Mouse (Mus musculus) limb, embryonic 14.5 days (tissue): ENCODE results near the gene Tnrc6c. TPM values are rescaled to one million over a fixed set of nuclear protein-coding genes. Genes with fewer than 3 reads are reported as not detected.
A peak's percentile ranks its signal among the peaks of the same experiment; 100 is the strongest.

Source experiments
- ATAC-seq: fragments of 200-750 bp; cut with Nextera tagmentation; 2 replicates; pipeline ENCODE4 v1.8.0; 2017; ENCODE audit warnings: low read depth, moderate number of reproducible peaks, moderate TSS enrichment; ENCODE audit not compliant: low FRiP score
- DNase-seq: peaks from one replicate; pipeline ENCODE4 v3.0.0-alpha.2; 2015; ENCODE audit warnings: low spot score
- H3K27ac ChIP-seq: fragments of 300-500 bp; sonication (generic); replicated peaks from 2 replicates; pipeline ENCODE4 v1.5.1; 2014; ENCODE audit warnings: low read depth, mild to moderate bottlenecking, low read length, moderate library complexity, mixed read lengths
- H3K27me3 ChIP-seq: fragments of 300-500 bp; sonication (generic); 2 replicates; pipeline ENCODE4 v1.6.1; 2014; ENCODE audit warnings: low read length, mixed read lengths; ENCODE audit not compliant: control insufficient read depth, insufficient read depth
- H3K36me3 ChIP-seq: fragments of 300-500 bp; sonication (generic); 2 replicates; pipeline ENCODE4 v1.6.1; 2014; ENCODE audit warnings: mild to moderate bottlenecking, low read length, moderate library complexity, mixed read lengths; ENCODE audit not compliant: control insufficient read depth, insufficient read depth
- H3K4me1 ChIP-seq: fragments of 300-500 bp; sonication (generic); 2 replicates; pipeline ENCODE4 v1.6.1; 2014; ENCODE audit warnings: antibody characterized with exemption, low read length, mixed read lengths; ENCODE audit not compliant: control insufficient read depth, insufficient read depth
- H3K4me2 ChIP-seq: fragments of 300-500 bp; sonication (generic); replicated peaks from 2 replicates; pipeline ENCODE4 v1.6.1; 2014; ENCODE audit warnings: low read depth, mild to moderate bottlenecking, low read length, moderate library complexity; ENCODE audit not compliant: severe bottlenecking
- H3K4me3 ChIP-seq: fragments of 300-500 bp; sonication (generic); replicated peaks from 2 replicates; pipeline ENCODE4 v1.5.1; 2014; ENCODE audit warnings: low read length
- H3K9ac ChIP-seq: fragments of 300-500 bp; sonication (generic); 2 replicates; pipeline ENCODE4 v1.6.1; 2014; ENCODE audit warnings: mild to moderate bottlenecking, low read depth, low read length, moderate library complexity; ENCODE audit not compliant: severe bottlenecking
- H3K9me3 ChIP-seq: fragments of 300-500 bp; sonication (generic); 2 replicates; pipeline ENCODE4 v1.6.1; 2016; ENCODE audit warnings: low read length; ENCODE audit not compliant: control insufficient read depth
- POLR2A ChIP-seq: fragments of 200-500 bp; IDR thresholded peaks from 2 replicates; pipeline ENCODE4 v1.8.0; 2012; ENCODE audit warnings: inconsistent platforms, mild to moderate bottlenecking, moderate library complexity, borderline replicate concordance; ENCODE audit not compliant: insufficient read depth, insufficient read length; ENCODE audit errors: extremely low read depth
- WGBS: fragments of 180-500 bp; shearing (Covaris S2); extraction: QIAGEN DNeasy Blood & Tissue Kit; methylation state at CpG from one replicate; pipeline ENCODE4 v1.1.7; 2014; 5-methylcytosine and 5-hydroxymethylcytosine counted together
- polyA plus RNA-seq, 2 experiments: library from polyadenylated mRNA; depleted of rRNA in 1 of 2; stranded (reverse) in 1 of 2; unstranded in 1 of 2; fragments of >200 nt; fragmentation: Nextera tagmentation in 1 of 2; extraction: Ambion mirVana in 1 of 2; gene quantifications; 2 replicates each; pipeline versions ENCODE4 v1.2.1 to v1.2.3; 2012 to 2014

The Tnrc6c gene
- polyA plus RNA-seq, 2 experiments = 18.1 to 34.7 TPM

- 0 out of 2 replicates have a peak overlapping the region, but pooled peaks have one; percentile 50 for H3K27ac ChIP-seq
- no peaks in the 10 kb centered on the region for H3K9me3 ChIP-seq
- 9% methylated on average over 9 of the region's 9 CpGs for WGBS
- peaks cover 18% of the 10 kb centered on the region for H3K4me1 ChIP-seq
- ATAC-seq (no peak), DNase-seq (no peak)
- TF ChIP-seq POLR2A = no peak
- peak overlapping the region; percentile 16 for H3K4me2 ChIP-seq
- H3K27me3 ChIP-seq = no peaks in the 10 kb centered on the region
- no peak overlapping the region for H3K9ac ChIP-seq
- no peaks in the 10 kb centered on the region for H3K36me3 ChIP-seq
- no peak overlapping the region for H3K4me3 ChIP-seq
Observed at GRCm38 (mm10) chr11:117627746-117628311, 26.3 kb upstream of the Tnrc6c start.

GRCm38 (mm10) chr11:117628312-117628779 is 25.7 kb upstream of the Tnrc6c start:
- 12% methylated on average over 9 of the region's 9 CpGs for WGBS
- Histone ChIP-seq H3K4me1 (peaks cover 18% of the 10 kb centered on the region), H3K27me3 (no peaks in the 10 kb centered on the region), H3K9me3 (no peaks in the 10 kb centered on the region), H3K9ac (no peak overlapping the region), H3K36me3 (no peaks in the 10 kb centered on the region), H3K4me2 (peak overlapping the region; percentile 16), H3K4me3 (no peak overlapping the region), H3K27ac (peak overlapping the region; percentile 50; the same call in 1 of the 2 replicates)
- peak; percentile 67 for DNase-seq
- TF ChIP-seq POLR2A = no peak
- ATAC-seq = peak; percentile 54; the same call in 1 of the 2 replicates

- Histone ChIP-seq H3K27ac (no peak overlapping the region), H3K9me3 (no peaks in the 10 kb centered on the region), H3K9ac (no peak overlapping the region), H3K27me3 (no peaks in the 10 kb centered on the region), H3K4me1 (peaks cover 18% of the 10 kb centered on the region), H3K36me3 (no peaks in the 10 kb centered on the region), H3K4me2 (no peak overlapping the region), H3K4me3 (no peak overlapping the region)
- WGBS = 70% methylated on average over 2 of the region's 2 CpGs
- TF ChIP-seq POLR2A = no peak
- no peak for ATAC-seq
- no peak for DNase-seq
Observed at GRCm38 (mm10) chr11:117629865-117630264, 24.2 kb upstream of the Tnrc6c start.

- TF ChIP-seq POLR2A = no peak
- Histone ChIP-seq H3K4me2 (no peak overlapping the region), H3K9me3 (no peaks in the 10 kb centered on the region), H3K36me3 (no peaks in the 10 kb centered on the region), H3K27me3 (no peaks in the 10 kb centered on the region), H3K9ac (no peak overlapping the region), H3K27ac (no peak overlapping the region), H3K4me3 (no peak overlapping the region), H3K4me1 (peaks cover 19% of the 10 kb centered on the region)
- ATAC-seq (no peak), DNase-seq (no peak)
- WGBS = 90% methylated on average over 10 of the region's 11 CpGs
Observed at GRCm38 (mm10) chr11:117630868-117631565, 23.1 kb upstream of the Tnrc6c start.

- TF ChIP-seq POLR2A = no peak
- no peak overlapping the region for H3K4me3 ChIP-seq
- H3K27ac ChIP-seq = no peak overlapping the region
- H3K36me3 ChIP-seq = no peaks in the 10 kb centered on the region
- ATAC-seq (no peak), DNase-seq (no peak)
- no peak overlapping the region for H3K9ac ChIP-seq
- H3K27me3 ChIP-seq = no peaks in the 10 kb centered on the region
- H3K4me1 ChIP-seq = peaks cover 16% of the 10 kb centered on the region
- no peak overlapping the region for H3K4me2 ChIP-seq
- no peaks in the 10 kb centered on the region for H3K9me3 ChIP-seq
- WGBS = 91% methylated on average over 3 of the region's 3 CpGs
Observed at GRCm38 (mm10) chr11:117633310-117633709, 20.8 kb upstream of the Tnrc6c start.
